Mouse (Mus musculus): ENCODE data around the gene P2rx2. TPM values are rescaled to one million over a fixed set of nuclear protein-coding genes. Genes with fewer than 3 reads are reported as not detected.

The P2rx2 gene
- total RNA-seq, 2 experiments from 2014 or later = 0.26 TPM; not detected in 1

DNA sequence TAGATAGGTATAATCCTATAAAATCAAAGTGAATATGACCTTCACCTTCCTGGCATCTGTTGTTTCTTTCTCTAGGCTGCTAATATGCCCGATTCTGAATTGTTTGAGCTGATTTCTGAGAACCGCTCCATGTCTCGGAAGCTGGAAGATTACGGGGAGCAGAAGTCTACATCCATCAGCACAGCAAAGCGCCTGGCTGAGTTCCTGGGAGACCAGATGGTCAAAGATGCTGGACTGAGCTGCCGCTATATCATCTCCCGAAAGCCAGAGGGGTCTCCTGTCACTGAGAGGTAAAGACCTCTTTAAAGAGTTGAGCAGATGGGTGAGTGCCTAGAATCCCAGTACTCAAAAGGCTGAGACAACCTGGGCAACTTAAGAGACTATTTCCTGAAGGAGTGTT is 34.2 kb downstream of the P2rx2 start:
- no peak for DNase-seq (ENCODE audit: extremely low spot score in 1 of 2, low spot score in 2 of 2)
- intact Hi-C loops (cut with DNase I) = no loop called here
- no peak for TF ChIP-seq CTCF (IDR thresholded peaks at IDR 0.05)
- Histone ChIP-seq H3K27ac (no peak overlapping the region), H3K4me3 (no peak overlapping the region)

- Histone ChIP-seq H3K27ac (no peak overlapping the region), H3K4me3 (no peak overlapping the region)
- TF ChIP-seq CTCF (IDR thresholded peaks at IDR 0.05) = no peak
- intact Hi-C loops (cut with DNase I) = no loop called here
- no peak for DNase-seq (ENCODE audit: extremely low spot score in 1 of 2, low spot score in 2 of 2)
Observed at GRCm38 (mm10) chr5:110300591-110300990, 42.4 kb downstream of the P2rx2 start.

- no peak overlapping the region for H3K27ac ChIP-seq
- TF ChIP-seq CTCF (IDR thresholded peaks at IDR 0.05) = no peak
- intact Hi-C loops (cut with DNase I) = no loop called here
- no peak for DNase-seq (ENCODE audit: extremely low spot score in 1 of 2, low spot score in 2 of 2)
- no peak overlapping the region for H3K4me3 ChIP-seq
Observed at GRCm38 (mm10) chr5:110296637-110297036, 46.4 kb downstream of the P2rx2 start.

GRCm38 (mm10) chr5:110291649-110292048 is 51.4 kb downstream of the P2rx2 start:
- no peak for DNase-seq (ENCODE audit: extremely low spot score in 1 of 2, low spot score in 2 of 2)
- TF ChIP-seq CTCF (IDR thresholded peaks at IDR 0.05) = no peak
- intact Hi-C loops (cut with DNase I) = no loop called here
- H3K4me3 ChIP-seq = no peak overlapping the region
- no peak overlapping the region for H3K27ac ChIP-seq

Other genes starting within 250 kb of the P2rx2 start
- gene Gm35315, start 248.8 kb downstream of the P2rx2 start, total RNA-seq (2021) = under 1 TPM; 0.42 to 0.59 TPM
- gene Plcxd1, start 243.2 kb downstream of the P2rx2 start, total RNA-seq (2021) = 1 to 10 TPM; 9.3 to 9.5 TPM
- 100 to 1,000 TPM; 107 to 108 TPM for gene Gtpbp6, start 235.0 kb downstream of the P2rx2 start, total RNA-seq (2021)
- 10 to 100 TPM; 15.9 to 16.7 TPM for gene Zfp605, start 233.1 kb downstream of the P2rx2 start, total RNA-seq (2021)
- 10 to 100 TPM; 55.5 to 58.0 TPM for gene Chfr, start 207.4 kb downstream of the P2rx2 start, total RNA-seq (2021)
- gene Golga3, start 166.5 kb downstream of the P2rx2 start, total RNA-seq (2021) = 10 to 100 TPM; 47.0 to 49.3 TPM
- 10 to 100 TPM; 35.0 to 43.6 TPM for gene Ankle2, start 112.2 kb downstream of the P2rx2 start, total RNA-seq (2021)
- 10 to 100 TPM; 58.9 to 60.0 TPM for gene Pgam5, start 73.3 kb downstream of the P2rx2 start, total RNA-seq (2021)
- gene Pxmp2, start 57.0 kb downstream of the P2rx2 start, total RNA-seq (2021) = 1 to 10 TPM; 7.8 to 8.3 TPM
- gene Pole, start 56.9 kb downstream of the P2rx2 start, total RNA-seq (2021) = 1 to 10 TPM in 1 of 2 experiments, under 1 TPM in 1; 0.98 to 1.5 TPM
- gene Lrcol1, start 1.5 kb upstream of the P2rx2 start, total RNA-seq (2021) = not detected
- gene Fbrsl1, start 105.3 kb upstream of the P2rx2 start, total RNA-seq (2021) = 10 to 100 TPM; 78.1 to 79.8 TPM
- 100 to 1,000 TPM; 103 to 119 TPM for gene Galnt9, start 201.1 kb upstream of the P2rx2 start, total RNA-seq (2021)

All from left cerebral cortex, adult 2 months (tissue).